Mouse (Mus musculus) right cerebral cortex, adult 18-20 months (tissue): ENCODE data around the gene Dlg5.

ENCODE experiments used
- DNase-seq: peaks from one replicate; pipeline ENCODE4 v3.0.0; 2022; ENCODE audit warnings: mixed read lengths

Gene Dlg5

DNA sequence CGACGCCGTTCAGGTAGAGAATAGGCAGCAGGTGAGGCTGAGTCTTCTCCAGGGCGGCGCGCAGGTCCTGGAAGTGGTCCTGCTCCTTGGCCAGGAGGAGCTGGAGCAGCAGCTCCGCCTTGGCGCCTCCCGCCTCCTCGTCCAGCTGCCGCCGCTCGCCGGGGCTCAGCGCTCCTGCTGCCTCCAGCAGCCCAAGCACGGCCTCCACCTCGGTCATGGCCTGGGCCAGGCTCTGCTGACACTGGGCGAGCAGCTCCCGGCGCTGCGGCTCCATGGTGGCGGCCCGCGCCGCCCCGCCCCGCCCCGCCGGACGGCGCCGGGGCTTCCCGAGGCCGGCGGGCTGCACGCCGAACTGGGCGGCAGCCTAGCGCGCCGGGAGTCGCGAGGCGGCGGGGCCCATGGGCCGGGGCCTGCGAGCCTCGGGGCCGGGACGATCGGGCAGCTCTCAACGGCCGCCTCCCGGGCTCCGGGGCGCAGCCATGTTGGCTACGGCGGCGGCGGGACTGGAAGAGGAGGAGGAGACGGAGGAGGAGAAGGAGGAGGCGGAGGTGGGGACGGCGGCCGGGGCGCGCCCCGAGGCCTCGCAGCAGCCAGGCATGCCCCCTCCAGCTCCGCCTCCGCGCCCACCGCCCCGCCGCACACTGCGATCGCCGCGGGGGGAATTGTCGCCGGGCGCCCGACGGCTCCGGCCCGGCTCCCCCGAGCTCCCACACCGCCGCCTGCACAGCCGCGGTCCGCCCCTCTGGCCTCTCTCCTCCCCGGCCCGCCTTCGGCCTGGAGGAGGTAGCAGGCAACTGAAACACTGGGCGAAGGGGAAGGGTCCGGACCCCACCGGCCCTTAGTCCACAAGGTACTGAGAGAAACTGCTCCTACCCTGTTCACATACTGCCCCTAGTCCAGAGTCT lies at the start of gene Dlg5:
Gene Dlg5 (minus strand): TSS at position 744 of the 905 bp plus-strand sequence.
- DNase-seq: peak; percentile 58

DNA sequence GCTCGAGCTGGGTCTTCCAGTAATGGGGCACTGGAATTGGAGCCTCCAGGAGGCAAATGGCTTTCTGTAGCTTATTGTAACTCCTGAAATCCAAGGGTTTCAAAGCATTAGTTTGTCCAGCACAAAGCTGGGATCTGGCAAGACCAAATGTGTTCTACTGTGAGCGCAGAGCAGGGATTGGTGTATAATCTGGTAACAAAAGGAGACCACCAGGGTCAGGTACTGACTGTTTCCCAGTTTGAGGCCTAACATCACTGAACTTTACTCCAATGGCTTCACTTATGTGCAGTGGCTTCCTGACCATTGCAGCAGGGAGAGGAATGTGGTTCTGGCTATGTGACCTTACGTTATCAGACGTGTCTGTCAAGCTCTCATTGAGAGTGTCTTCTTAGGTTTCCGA lies 47.9 kb upstream of the Dlg5 start:
- DNase-seq: no peak

DNA sequence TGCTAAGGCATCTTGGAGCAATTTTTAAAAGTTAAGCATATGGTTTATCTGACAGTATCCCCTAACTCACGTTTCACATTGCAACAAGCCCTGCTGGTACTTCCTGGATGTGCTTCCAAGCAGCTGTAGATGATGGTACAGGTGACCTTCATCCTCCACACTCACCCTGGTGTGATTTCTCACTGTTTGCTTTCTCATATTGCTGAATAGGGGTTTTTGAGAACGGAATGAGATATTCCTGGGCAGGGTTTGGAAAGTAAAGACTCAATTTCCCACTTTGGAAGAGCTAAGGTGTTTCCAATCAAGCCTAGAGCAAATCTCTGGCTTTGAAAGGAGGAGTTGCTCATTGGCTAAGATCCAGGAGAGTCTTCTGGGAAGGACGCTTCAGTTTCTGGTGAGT lies 47.2 kb upstream of the Dlg5 start, which contains the start of gene E330034G19Rik:
Gene E330034G19Rik (plus strand): TSS at position 301 of the 400 bp plus-strand sequence.
- DNase-seq: no peak

DNA sequence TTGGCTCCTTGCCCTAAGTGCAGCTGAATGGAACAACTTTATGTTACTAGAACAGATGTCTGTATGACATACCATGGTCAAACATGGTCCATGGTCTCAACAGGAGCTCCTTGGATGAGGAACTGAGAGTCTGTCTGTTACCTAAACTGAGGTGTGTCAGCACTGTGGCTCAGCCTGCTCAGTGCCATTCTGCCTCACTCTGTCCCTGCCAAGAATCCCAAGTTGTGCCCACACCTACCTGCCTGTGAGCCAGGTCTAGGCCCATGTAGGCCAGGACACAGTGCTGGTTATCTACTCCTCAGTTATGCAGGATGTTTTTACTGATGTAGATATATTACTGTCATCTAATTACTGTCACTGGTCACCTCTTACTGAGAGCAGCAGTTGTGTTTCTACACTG lies 45.0 kb upstream of the Dlg5 start:
- DNase-seq: no peak

DNA sequence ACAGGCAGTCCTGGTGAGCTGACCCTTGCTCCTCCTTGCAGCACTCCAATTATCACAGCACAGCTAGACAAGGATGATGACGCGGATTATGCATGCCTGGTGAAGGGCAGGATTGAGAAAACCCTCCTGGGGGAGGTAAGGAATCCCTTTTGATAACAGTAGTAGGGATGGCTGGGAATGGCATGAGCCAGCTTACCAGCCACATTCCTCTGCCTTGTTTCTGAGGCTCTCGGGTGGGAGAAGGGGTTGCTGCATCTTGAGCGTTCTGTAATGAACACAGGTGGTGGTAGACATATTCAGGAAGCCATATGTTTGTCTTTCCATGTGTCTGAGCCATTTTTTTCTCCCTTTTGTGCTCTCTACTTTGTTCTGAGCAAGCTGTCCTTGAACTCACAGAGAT lies 40.4 kb upstream of the Dlg5 start:
- no peak for DNase-seq

DNA sequence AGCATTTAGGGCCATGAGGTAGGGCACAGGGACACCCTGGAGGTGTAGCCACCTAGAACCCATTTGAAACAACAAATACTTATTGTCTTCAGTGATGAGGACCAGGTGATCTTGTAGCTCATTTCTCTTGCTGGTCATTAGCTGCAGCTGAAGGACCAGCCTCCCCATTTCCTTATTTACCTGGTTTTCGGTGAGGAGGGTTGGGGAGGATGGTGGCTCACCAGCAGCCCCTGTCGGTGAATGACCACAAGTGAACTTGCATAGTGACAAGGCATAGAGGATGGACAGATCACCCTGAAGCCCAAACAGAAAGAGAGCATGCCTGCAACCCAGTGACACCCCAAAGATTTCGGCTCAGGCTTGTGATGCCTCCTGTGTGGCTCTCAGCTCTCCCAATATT lies 36.6 kb upstream of the Dlg5 start:
- DNase-seq: no peak

DNA sequence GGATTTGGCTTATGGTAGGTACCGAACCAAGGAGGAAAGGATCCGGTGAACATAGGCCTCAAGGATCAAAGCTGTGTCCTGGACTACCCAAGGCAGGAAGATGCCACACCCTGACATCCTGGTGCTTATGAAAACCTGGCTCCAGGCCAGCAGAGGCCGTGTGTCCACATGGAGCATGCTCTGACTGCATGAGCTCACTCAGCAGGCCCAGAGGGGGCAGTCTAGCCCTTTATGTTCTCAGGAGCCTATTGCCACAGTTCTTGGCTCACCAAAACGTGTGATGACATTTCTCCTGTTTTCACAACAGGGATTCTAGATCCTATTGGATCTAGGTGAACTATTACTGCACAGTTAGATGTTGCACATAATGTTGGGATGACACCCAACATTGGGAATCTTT lies 35.6 kb upstream of the Dlg5 start:
- DNase-seq: no peak

DNA sequence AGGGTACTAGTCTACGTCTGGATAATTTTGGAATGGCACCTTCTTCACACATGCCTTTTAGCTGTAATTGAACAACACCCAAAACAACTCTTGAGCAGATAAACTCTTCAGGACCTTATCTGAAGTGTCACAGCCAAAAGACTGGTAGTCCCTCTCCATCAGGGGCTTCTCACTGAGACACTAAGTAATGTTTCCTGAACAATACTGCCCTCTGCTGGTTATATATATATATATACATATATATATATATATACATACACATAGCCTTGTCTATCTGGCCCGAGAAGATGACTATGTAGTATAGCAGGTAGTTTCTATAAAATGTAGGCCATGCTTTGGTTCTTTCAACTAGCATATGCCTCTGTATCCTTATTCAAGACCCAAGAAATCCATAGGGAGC lies 29.8 kb upstream of the Dlg5 start:
- DNase-seq: no peak

DNA sequence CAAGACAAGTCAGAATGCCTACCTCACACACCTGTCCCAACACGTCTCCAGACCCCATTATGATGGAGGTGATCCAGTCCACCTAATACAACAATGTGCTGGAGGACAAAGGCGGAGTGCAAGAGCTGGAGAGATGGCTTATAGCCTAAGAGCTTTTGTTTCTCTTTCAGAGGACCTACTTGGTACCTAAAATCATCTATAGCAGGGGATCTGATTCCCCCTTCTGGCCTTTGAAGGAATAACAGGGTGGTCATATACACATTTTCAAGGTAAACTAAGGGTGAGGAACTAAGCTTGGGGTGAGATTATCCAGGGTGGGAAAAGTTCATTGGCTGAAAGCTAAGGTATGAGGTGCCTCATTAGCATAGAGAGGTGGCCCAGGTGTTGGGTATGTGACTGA lies 27.9 kb upstream of the Dlg5 start:
- DNase-seq: peak; percentile 14

DNA sequence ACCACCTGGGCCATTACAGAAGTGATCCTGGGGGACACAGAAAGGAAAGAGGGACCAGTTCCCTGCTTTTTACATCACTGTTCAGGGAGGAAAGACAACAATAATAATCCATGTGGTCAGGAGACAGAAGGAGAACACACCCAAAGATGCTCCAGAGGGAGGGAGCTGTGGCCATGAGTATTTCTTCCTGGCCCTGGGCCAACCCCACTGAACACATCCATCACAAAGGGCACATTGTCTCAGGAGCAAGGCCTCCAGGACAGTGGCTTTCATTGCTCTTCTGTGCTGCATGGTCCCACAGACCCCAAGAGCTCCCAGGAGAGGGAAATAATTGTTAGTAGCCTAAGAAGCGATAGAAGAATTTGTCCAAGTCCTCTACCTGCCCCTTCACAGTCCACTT lies 23.9 kb upstream of the Dlg5 start:
- no peak for DNase-seq

DNA sequence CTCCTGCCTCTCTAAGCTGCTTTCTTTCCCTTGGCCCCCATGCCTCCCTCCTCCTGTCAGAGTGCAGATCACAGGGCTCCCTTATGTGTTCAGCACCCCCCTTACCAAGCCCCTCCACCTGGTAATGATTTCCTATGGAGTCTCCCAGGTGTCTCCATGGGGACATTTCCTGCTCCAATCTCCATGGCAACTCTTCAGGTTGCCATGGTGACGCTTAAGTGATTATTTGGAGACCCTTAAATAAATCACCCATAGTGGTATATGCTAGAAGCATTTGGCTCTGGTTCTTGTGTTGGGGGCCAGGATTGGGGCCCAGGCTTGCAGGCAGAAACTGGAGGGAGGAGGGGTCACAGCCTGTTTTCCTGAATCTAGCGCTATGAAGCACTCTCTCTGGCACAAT lies 17.2 kb upstream of the Dlg5 start:
- no peak for DNase-seq

DNA sequence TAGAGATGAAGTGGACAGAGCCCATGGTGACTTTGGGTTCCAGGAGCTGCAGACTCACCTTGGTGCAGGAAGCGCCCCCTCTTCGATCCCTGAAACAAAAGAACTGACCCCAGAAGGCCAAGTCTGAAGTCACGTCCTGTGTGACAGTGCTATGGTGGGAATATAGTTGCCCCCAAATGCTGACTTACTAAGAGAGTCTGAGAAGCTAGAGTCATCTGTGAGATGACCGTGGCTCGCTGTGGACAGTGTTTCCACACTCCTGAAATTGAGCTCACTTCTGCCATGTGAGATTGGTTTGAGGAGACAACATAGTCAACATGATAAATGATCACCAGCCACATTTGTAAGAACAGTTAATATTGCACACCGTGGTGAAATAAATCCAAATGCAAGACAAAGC lies 16.7 kb upstream of the Dlg5 start:
- no peak for DNase-seq

DNA sequence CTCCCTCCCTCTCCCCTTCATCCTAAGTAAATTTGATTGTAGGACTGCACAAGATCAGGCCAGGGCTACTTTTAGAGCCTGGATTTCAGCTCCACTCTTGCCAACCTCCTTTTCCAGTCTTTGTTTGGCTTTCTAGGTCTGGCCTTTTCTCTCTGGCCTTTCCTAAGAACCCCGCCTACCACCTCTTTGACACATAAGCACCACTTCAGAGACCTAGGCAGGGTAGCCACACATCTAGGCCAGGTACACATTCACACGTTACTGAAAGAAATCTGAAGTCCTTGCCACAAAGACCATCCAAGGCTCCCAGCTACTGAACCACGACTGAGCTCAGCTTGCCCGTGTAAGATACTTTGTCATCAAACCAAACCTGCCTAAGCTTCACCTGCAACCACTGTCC lies 14.7 kb upstream of the Dlg5 start:
- no peak for DNase-seq

DNA sequence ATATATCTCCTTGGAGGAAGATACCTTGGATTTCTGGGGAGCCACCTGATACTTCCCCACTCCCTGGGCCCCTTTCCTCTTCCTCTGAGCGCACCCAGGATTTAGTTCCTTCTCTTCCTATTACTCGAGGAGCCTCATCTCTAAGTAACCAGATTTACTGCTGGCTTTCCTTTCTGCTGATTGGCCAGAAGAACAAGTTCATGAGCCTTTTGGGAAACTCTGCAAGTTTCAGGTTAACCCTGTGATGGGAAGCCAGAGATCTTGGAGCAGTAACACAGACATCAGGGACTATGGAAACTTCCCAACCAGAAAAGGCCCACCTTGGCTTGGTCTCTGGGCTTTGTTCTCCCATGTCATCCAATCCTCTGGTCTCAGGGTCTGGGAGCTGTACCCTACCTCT lies 10.2 kb upstream of the Dlg5 start:
- DNase-seq: no peak

DNA sequence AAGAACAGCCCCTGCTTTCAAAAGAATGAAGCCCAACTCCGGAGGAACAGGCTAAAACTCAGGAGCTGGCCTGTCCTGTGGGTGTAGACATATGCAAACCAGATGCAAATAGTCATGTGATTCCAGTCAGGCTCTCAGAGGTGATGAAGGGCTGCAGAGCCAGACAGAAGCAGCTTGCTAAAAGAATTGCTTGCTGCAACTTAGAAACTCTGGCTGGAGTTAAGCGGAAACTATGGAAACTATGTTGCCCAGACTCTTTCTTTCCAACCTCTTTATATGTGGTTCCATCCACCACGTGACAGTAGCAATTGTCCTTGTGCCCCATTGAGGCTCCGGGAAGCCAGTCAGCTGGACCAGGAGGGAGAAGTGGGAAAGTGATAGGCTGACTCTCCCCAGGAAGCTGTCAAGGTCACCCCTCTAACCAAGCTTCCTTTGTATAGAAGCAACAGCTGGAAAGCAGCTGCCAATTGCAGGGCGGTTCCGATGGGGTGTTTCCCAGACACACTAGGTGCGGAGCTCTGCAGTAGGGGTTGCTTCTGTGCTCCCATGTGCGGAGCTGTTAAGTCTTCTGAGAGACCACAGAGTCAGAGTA lies 8.0 kb upstream of the Dlg5 start:
- DNase-seq: no peak

DNA sequence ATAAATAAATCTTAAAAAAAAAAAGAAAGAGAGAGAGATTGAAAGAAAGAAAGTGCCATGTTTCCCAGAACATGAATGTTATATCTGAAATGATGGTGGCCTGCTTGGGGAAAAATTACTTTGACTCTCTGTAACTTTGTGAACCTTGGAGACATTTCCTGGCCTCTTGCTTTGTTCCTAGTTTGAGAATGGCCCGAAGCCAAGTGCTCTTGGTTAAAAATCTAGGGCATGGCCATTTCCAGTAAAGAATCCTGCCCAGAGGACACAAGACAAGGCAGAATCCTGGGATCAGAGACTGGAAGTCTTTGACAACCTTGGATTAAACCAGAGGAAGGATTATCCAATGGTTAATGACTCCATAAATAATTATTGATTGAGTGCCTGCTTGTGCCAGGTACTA lies 5.6 kb upstream of the Dlg5 start:
- DNase-seq: no peak

DNA sequence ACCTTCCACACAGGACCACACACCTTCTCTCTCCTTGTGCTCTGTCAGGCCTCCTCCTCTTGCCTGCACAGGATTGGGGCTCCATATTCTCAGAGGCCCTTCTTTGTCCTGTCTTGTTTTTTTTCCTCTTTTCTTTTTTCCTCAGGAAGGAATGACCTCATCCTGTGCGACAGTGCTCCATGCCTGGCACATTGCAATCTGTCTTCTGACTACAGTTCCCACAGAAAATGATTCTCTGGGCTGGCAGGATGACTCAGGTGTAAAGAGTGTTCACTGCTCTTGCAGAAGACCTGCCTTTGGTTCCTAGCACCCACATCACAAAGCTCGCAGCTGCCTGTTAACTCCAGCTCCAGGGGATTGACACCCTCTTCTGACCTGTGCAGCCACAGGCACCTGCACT lies 4.2 kb upstream of the Dlg5 start:
- no peak for DNase-seq

DNA sequence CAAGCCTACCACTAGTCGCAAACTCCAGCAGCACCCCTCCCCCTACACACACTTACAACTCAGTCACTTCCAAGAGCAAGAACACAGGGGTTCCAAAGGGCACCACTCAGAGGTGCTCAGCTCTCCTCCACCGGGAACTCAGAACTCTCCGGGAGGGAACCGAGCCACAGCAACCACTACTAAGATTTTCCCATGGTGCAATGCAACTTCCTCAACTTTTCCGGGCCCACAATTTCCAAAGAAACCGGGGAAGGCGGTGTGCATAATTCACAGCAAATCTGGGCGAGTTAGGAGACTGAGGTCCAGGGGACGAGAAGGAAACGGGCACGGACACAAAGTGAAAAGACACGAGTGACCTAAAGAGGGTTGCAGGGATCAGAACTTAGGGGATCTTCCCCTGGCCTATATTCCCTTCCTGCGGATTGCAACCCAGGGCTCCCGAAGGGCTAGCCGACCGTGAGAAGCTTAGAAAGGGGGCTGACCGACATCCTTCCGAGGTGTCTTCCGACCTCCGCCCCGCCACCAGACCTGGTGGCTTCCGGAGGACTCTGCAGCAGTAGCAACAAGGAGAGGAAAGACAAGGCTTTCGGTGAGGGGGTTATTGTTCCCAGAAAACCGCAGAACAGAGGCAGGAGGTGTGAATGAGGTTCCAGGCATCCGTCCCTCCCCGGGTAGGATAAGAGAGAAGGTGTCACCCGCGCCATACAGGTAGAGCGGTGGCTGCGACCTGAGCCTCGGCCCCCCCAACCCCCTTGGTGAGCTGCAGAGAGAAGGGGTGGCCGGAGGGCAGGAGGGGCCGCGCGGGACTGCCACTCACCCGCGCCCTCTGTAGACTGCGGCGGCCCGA lies 1.2 kb downstream of the Dlg5 start:
- DNase-seq: no peak

DNA sequence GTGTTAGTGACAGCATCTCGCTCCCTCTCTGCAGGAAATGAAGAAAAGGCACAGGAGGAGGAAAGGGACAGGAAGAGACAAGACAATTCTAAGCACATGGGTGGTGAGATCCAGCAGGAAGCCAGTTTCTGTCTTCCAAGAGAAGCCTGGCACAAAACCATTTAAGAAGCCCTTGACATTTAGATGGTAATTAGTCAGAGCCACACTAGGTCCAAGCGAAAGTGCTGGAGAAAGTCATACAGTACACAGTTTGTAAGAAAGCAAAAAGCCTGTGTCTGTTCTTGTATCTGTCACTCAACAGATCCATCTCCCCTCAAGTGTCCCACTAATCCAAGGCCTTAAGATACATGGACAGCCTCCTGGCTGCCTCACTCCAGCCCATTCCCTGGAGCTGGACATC lies 3.7 kb downstream of the Dlg5 start:
- no peak for DNase-seq

DNA sequence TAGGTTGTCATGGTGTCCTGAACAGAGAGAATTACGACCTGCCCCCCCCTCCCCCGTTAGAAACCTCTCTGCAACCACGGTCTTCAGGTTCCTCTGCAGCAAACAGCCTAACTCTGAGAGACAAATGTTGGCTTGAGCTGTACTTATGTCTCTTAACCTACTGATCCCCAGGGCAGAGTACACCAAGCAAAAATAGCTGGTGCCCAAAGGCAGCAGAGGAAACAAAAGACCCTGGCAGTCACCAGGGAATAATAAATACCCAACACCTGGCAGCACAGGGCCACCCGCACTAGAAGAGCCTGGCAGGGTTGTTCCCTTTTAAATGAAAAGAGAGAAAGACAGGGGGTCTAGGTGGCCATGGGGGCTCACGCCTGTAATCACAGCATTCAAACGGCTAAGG lies 4.9 kb downstream of the Dlg5 start:
- no peak for DNase-seq

DNA sequence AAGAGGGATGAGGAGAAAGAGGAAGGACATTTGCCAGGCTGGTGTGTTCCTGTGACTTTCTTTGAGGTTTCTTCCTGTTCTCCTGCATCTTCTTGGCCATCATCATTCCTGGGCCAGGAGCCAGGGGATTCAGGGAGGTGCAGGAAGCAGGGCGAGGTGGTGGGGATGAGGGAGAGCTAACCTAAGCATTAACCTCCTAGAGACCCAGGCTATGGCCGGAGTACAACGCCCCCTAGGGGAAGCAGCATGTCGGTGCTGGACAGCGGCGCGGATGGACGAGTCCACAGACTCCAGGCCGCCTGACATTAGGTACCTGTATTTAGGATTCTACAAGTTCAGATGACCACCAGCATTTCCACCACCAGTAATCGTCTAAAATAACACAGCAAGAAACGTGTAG lies 6.1 kb downstream of the Dlg5 start:
- no peak for DNase-seq

DNA sequence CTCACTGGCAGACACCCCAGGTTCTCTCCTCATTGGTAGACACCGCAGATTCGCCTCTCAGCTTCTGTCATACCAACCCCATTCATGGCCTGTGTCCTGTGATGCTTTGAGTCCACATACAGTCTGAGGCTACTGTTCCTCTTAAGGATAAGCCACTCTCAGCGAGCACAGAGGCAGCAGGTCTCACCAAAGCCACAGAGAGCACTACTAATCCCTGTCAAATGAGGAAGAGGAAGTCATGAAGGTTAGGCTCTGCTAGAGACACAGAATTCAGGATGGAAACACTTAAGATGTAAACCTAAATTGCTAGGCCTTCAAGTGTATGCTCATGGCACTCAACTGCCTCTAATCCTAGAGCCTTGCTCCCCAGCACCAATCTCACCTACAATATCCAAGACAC lies 9.8 kb downstream of the Dlg5 start:
- DNase-seq: no peak

DNA sequence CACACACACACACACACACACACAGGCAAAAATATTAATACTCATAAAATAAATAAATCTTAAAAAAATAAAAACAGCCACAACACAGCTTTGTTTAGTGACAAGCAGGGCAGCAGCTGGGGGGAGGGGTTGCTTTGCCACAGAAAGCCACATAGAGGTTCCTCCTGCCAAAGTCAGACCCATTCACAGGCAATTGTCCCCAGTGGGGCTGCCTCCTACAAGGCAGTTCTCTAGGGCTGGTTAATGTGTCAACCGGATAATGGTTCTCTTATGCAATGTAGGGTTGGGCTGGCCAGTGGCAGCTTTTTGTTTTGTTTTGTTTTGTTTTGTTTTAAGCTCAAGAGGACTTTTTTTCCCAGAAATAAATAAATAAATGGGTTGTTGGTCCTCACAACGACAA lies 11.3 kb downstream of the Dlg5 start:
- no peak for DNase-seq
